Mouse (Mus musculus) liver, embryonic 14.5 days (tissue): ENCODE measurements at regions not wholly inside any gene's neighbourhood (a gene's known extent, or its start where the extent isn't known, plus 50 kb on each side); places are given as distances from the start of the nearest gene placed in this dataset.

Experiments used
- CTCF ChIP-seq: IDR thresholded peaks from 2 replicates; pipeline ENCODE4 v1.5.1; 2016; ENCODE audit warnings: antibody characterized with exemption, low read depth, control low read depth
- EP300 ChIP-seq: IDR thresholded peaks from 2 replicates; pipeline ENCODE4 v1.6.1; 2016; ENCODE audit warnings: antibody characterized with exemption, low read depth

DNA sequence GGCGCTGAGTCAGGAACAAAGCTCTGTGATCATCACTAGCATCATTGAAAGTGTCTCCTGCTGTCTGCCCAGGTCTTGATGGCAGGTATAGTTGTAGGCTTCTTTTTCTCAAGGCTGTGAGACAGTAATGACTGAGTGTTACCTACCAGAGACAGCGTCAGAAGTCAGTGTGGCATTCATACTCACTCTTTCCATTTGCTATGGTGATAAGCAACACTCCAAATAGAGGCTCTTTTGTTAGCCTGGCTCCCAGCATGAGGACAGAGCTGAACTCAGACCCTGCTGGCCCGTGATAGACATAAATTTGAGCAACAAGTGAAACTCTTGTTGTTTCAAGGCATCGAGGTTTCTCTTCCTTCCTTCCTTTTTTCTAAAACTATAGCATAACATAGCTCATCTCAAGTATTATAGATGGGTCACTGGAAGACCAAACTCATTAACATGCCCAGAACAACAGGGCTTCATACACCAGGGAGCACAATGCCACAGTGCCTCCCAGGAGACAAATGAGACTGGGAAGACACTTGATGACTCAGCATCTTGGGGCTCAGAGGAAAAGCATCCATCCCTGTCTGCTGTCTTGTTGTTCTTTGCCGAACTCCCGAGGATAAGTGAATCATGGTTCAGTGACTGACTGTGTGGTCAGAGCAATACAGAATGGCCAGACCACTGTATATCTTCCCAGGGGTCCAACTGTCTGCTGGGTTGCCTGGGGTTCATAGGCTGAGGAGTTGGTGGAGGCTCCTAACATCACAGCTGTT is 225.5 kb upstream of the Bmp2 start:
- no peak for TF ChIP-seq EP300
- no peak for TF ChIP-seq CTCF
